ENCODE assay signal across 11 mouse cellular contexts in the genomic region with DNA sequence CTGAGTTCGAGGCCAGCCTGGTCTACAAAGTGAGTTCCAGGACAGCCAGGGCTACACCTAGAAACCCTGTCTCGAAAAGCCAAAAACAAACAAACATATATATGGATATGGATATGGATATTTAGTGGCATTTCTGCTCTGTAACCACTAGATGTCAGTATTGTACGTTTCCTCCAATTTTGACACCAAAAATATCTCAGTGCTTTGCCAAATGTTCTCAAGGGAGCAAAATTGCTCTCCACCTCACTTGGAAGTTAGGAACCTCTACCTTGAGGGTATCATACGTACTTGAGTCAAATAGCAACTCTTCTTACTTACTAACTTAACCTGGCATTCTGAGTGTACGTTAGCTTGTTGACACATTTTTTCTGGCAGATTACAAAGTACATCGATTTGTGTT. TPM values are rescaled to one million over a fixed set of nuclear protein-coding genes. Genes with fewer than 3 reads are reported as not detected.
DNase-seq lines count a peak whose midpoint lies in the region; ATAC-seq and TF ChIP-seq lines count a peak whose summit lies in the region.
"Had no signal": no experiment of that assay in that cellular context is flagged by ENCODE, and none has a peak within 500 bp of the region (broad histone marks: within the 10 kb centered on the region; RNA-seq: fewer than 3 reads in every experiment).

No protein-coding gene starts in this region.

- H3K36me3 ChIP-seq in embryonic facial prominence, embryonic 11.5 days (replicated peaks; ENCODE audit: control insufficient read depth, insufficient read depth, low read depth, low read length), result no peaks in the 10 kb centered on the region
- no peaks in the 10 kb centered on the region for H3K36me3 ChIP-seq in embryonic facial prominence, embryonic 10.5 days (replicated peaks)
- no peaks in the 10 kb centered on the region for H3K36me3 ChIP-seq in liver, embryonic 14.5 days (replicated peaks; ENCODE audit: control insufficient read depth, insufficient read depth, low read depth)
- H3K36me3 ChIP-seq in liver, embryonic 12.5 days, result no peaks in the 10 kb centered on the region

- H3K4me3 ChIP-seq in embryonic facial prominence, embryonic 11.5 days (ENCODE audit: low read depth, low read length), result no peak overlapping the region
- H3K4me3 ChIP-seq in embryonic facial prominence, embryonic 10.5 days, result no peak overlapping the region
- H3K4me3 ChIP-seq in liver, embryonic 14.5 days (ENCODE audit: insufficient read depth in 1 of 2, low read depth in 2 of 2, low read length in 2 of 2), result no peak overlapping the region
- H3K4me3 ChIP-seq in liver, embryonic 12.5 days, result no peak overlapping the region
- H3K4me3 ChIP-seq: erythroblast, embryonic 14.5 days; megakaryocyte, embryonic 14.5 days had no signal

- H3K9ac ChIP-seq in embryonic facial prominence, embryonic 11.5 days (replicated peaks; ENCODE audit: low read length), result no peak overlapping the region
- no peak overlapping the region for H3K9ac ChIP-seq in liver, embryonic 14.5 days (replicated peaks)
- no peak overlapping the region for H3K9ac ChIP-seq in liver, embryonic 12.5 days

- whole genome bisulfite sequencing in embryonic facial prominence, embryonic 11.5 days, result 57% methylated on average over 6 of the region's 6 CpGs
- WGBS in embryonic facial prominence, embryonic 10.5 days, result 61% methylated on average over 6 of the region's 6 CpGs
- 44% methylated on average over 6 of the region's 6 CpGs for WGBS in liver, embryonic 14.5 days (ENCODE audit: insufficient replicate concordance)
- WGBS in liver, embryonic 12.5 days (ENCODE audit: insufficient replicate concordance), result 35% methylated on average over 6 of the region's 6 CpGs

- no peaks in the 10 kb centered on the region for H3K27me3 ChIP-seq in embryonic facial prominence, embryonic 11.5 days (ENCODE audit: control insufficient read depth, insufficient read depth, low read length)
- H3K27me3 ChIP-seq in embryonic facial prominence, embryonic 10.5 days (replicated peaks; ENCODE audit: low read depth, poor library complexity, severe bottlenecking), result no peaks in the 10 kb centered on the region
- H3K27me3 ChIP-seq in liver, embryonic 14.5 days (ENCODE audit: control insufficient read depth, insufficient read depth, low read length), result no peaks in the 10 kb centered on the region
- no peaks in the 10 kb centered on the region for H3K27me3 ChIP-seq in liver, embryonic 12.5 days (replicated peaks)
- H3K27me3 ChIP-seq: megakaryocyte, embryonic 14.5 days had no signal

- no peaks in the 10 kb centered on the region for H3K4me1 ChIP-seq in embryonic facial prominence, embryonic 11.5 days (ENCODE audit: control insufficient read depth, insufficient read depth, low read length)
- no peaks in the 10 kb centered on the region for H3K4me1 ChIP-seq in embryonic facial prominence, embryonic 10.5 days
- no peaks in the 10 kb centered on the region for H3K4me1 ChIP-seq in liver, embryonic 14.5 days (replicated peaks; ENCODE audit: control insufficient read depth in 2 of 2, insufficient read depth in 2 of 2, low read length in 1 of 2)
- H3K4me1 ChIP-seq in liver, embryonic 12.5 days, result no peaks in the 10 kb centered on the region
- H3K4me1 ChIP-seq: megakaryocyte, embryonic 14.5 days had no signal

- no peak for ATAC-seq in embryonic facial prominence, embryonic 11.5 days (replicated peaks; ENCODE audit: insufficient number of reproducible peaks, low FRiP score, low TSS enrichment, low read depth)
- ATAC-seq in liver, embryonic 14.5 days (ENCODE audit: insufficient read depth), result no peak
- no peak for ATAC-seq in liver, embryonic 12.5 days

- no peaks in the 10 kb centered on the region for H3K9me3 ChIP-seq in embryonic facial prominence, embryonic 11.5 days (replicated peaks; ENCODE audit: control insufficient read depth, low read length)
- no peaks in the 10 kb centered on the region for H3K9me3 ChIP-seq in embryonic facial prominence, embryonic 10.5 days
- H3K9me3 ChIP-seq in liver, embryonic 14.5 days (ENCODE audit: control insufficient read depth, low read length), result no peaks in the 10 kb centered on the region
- H3K9me3 ChIP-seq in liver, embryonic 12.5 days (replicated peaks), result no peaks in the 10 kb centered on the region
- H3K9me3 ChIP-seq: megakaryocyte, embryonic 14.5 days had no signal

- TF ChIP-seq CTCF in liver, embryonic 14.5 days (IDR thresholded peaks at IDR 0.05; ENCODE audit: low read depth), result peak; percentile 43; the same call in 1 of the 2 replicates

- no peak overlapping the region for H3K4me2 ChIP-seq in embryonic facial prominence, embryonic 11.5 days (ENCODE audit: low read depth, low read length)
- H3K4me2 ChIP-seq in liver, embryonic 14.5 days (ENCODE audit: low read depth), result no peak overlapping the region
- H3K4me2 ChIP-seq in liver, embryonic 12.5 days, result no peak overlapping the region

- intact Hi-C loops in gastrocnemius, postnatal 36 days (cut with DNase I), result no loop called here

- no peak for TF ChIP-seq EP300 in liver, embryonic 14.5 days (IDR thresholded peaks at IDR 0.05; ENCODE audit: low read depth)

- no peak overlapping the region for H3K27ac ChIP-seq in embryonic facial prominence, embryonic 11.5 days (replicated peaks; ENCODE audit: low read depth, low read length)
- H3K27ac ChIP-seq in embryonic facial prominence, embryonic 10.5 days (replicated peaks), result no peak overlapping the region
- H3K27ac ChIP-seq in liver, embryonic 14.5 days, result no peak overlapping the region
- H3K27ac ChIP-seq in liver, embryonic 12.5 days, result no peak overlapping the region

- peak; percentile 32 for DNase-seq in embryonic facial prominence, embryonic 11.5 days (ENCODE audit: low spot score)
- DNase-seq in embryonic facial prominence, embryonic 10.5 days (ENCODE audit: low spot score), result no peak
- DNase-seq in liver, embryonic 14.5 days (ENCODE audit: low read depth in 3 of 3, low spot score in 3 of 3), result no peak
- DNase-seq in adipocyte (ENCODE audit: low spot score), result peak; percentile 36
- peak; percentile 30 for DNase-seq in mesoderm, embryonic 11.5 days (ENCODE audit: low read depth, low spot score)
- no peak for DNase-seq in gastrocnemius, postnatal 36 days
- no peak for DNase-seq in c-Kit-positive CD71-positive TER-119-positive erythroid progenitor cells, embryonic 14.5 days (ENCODE audit: low spot score)
- DNase-seq: kidney, adult 18-20 months had no signal

RNA-seq across cellular contexts. Expression of gene Gm14569, which starts 15.2 kb away (rescaled TPM):
- not detected in 2 replicates for polyA plus RNA-seq in embryonic facial prominence, embryonic 11.5 days (2014; fragmentation: Nextera tagmentation; extraction: Ambion mirVana)
- not detected in 2 replicates for polyA plus RNA-seq in embryonic facial prominence, embryonic 10.5 days (2016; fragmentation: Nextera tagmentation; extraction: Ambion mirVana)
- not detected in 2 replicates for polyA plus RNA-seq in liver, embryonic 14.5 days (2012; rRNA removed)
- polyA plus RNA-seq in liver, embryonic 14.5 days (2014; fragmentation: Nextera tagmentation; extraction: Ambion mirVana), result not detected in 2 replicates
- polyA plus RNA-seq in liver, embryonic 12.5 days (2016; fragmentation: Nextera tagmentation; extraction: Ambion mirVana), result not detected in 2 replicates
- total RNA-seq in gastrocnemius, postnatal 36 days (2021), result not detected
- polyA plus RNA-seq: erythroblast, embryonic 14.5 days had no signal

Comparison
In these comparisons a context has a peak if more than half of its experiments do, and no peak if none do; other contexts are left out.
1. DNase-seq: peak in embryonic facial prominence, embryonic 11.5 days (single experiment), adipocyte (single experiment) and mesoderm, embryonic 11.5 days (single experiment); none in embryonic facial prominence, embryonic 10.5 days (single experiment), liver, embryonic 14.5 days (0 of 3), gastrocnemius, postnatal 36 days (0 of 2) and c-Kit-positive CD71-positive TER-119-positive erythroid progenitor cells, embryonic 14.5 days (single experiment).